Mouse (Mus musculus): ENCODE measurements around the gene Medag.

GRCm38 (mm10) chr5:149437150-149437549, 25.6 kb downstream of the Medag start:
- no peak for TF ChIP-seq CHD2 (IDR thresholded peaks at IDR 0.05; ENCODE audit: low read depth, low read length)
- TF ChIP-seq HCFC1 (IDR thresholded peaks at IDR 0.05; ENCODE audit: borderline replicate concordance, insufficient read depth, low read length) = no peak
- no peak for TF ChIP-seq ZNF384 (IDR thresholded peaks at IDR 0.05; ENCODE audit: low read depth, low read length)
- no peak for TF ChIP-seq ZC3H11A (IDR thresholded peaks at IDR 0.05; ENCODE audit: borderline replicate concordance, low read depth, low read length)

Measured in ES-E14 (cell line).